Mouse (Mus musculus): Measurements from ENCODE around the gene Ccr9.
"Not testable (repeated sequence)": the region's sequence is repeated elsewhere in the genome, so short reads cannot be mapped to it uniquely, and the experiment has no call there.

Gene Ccr9

DNA sequence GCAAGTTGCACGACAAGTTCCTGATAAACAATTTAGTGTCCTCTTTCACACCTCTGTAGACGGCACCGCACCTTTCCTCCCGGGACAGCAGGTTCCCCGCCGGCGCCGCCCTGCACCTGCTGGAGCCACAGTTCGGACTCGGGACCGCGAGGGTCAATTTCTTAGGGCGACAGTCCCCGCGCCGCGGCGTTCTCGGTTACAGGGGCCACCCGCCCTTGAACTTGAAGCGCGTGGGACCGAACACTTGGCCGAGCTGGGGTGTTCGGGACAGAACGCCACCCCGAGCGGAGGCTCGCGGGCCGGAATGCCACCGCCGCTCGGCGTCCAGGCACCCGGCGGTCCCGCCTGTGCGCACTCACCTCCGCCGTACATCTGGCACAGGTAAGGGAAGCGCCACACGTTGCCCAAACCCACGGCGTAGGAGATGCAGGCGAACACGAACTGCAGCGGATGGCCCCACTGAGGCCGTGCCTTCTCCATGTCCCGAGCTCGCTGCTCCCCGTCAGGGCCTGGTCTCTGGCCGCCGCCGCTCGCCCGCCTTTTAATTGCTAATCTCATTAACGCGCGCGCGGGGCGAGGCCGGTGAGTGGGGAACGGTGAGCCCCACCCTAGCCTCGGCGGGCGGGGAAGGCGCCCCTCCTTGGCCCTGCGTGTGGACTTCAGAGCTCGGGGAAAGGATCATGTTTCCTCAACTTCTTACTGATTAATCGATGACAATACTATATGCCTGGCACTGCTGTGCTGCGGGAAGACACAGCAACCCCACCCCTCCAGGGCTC lies at the start of gene Ccr9, which contains the start of gene Slc6a20a:
Ccr9 (plus strand) TSS at position 113 of the 779 bp plus-strand sequence.
Slc6a20a (minus strand) TSS at position 559 of the 779 bp plus-strand sequence.
- peak in 1 of 2 experiments; percentile 12 for DNase-seq (ENCODE audit: low spot score in 2 of 2)

- DNase-seq (ENCODE audit: low spot score in 2 of 2), result no peak
Observed at GRCm38 (mm10) chr9:123631666-123632065, 46.6 kb upstream of the Ccr9 start.

- DNase-seq (ENCODE audit: low spot score in 2 of 2), result no peak
Observed at GRCm38 (mm10) chr9:123632281-123632680, 46.0 kb upstream of the Ccr9 start, which contains the start of gene Slc6a20b. Slc6a20b (minus strand) TSS chr9:123632565.

GRCm38 (mm10) chr9:123632993-123633392 lies 45.2 kb upstream of the Ccr9 start:
- no peak for DNase-seq (ENCODE audit: low spot score in 2 of 2)

DNA sequence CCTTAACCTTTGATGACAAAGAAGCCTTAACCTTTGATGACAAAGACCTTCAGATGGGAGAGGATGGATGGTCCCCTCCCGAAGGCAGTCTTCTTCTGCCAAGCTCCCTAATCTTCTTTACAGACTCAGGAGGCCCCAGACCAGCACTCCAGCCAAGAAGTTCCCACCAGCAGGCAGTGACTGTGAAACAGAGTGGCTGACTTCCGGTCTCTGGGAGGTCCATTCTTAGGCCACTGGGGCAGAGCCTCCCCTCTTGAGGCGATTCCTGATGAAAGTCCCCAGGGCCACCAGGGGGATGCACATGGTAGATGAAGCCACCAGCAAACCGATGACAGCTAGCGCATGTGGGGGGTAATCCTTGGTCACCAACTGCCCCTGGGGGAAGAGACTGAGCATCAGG lies 41.5 kb upstream of the Ccr9 start:
- no peak for DNase-seq (ENCODE audit: low spot score in 2 of 2)

DNA sequence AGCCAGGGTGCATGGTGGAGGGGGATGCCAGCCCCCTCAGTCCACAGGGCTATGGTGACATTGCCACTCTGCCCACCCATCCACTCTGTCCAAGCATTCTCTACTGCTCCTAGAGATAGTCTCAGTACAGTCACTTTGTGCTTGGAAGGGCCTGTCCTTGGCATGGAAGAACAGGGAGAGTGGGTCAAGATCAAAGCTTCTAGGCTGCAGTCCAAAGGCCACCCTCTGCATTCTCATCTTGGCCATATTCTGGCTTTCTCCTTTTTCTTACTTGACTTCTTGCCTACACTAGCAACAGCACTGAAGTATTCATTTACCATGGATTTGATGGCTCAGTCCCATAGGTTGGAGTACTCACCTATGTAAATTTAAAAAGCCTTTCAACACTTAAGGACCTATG lies 40.0 kb upstream of the Ccr9 start:
- no peak for DNase-seq (ENCODE audit: low spot score in 2 of 2)

- peak; percentile 11 to 12 for DNase-seq (ENCODE audit: low spot score in 2 of 2)
Observed at GRCm38 (mm10) chr9:123638668-123639089, 39.6 kb upstream of the Ccr9 start.

- no peak for DNase-seq (ENCODE audit: low spot score in 2 of 2)
Observed at GRCm38 (mm10) chr9:123640106-123640505, 38.1 kb upstream of the Ccr9 start.

GRCm38 (mm10) chr9:123649785-123650511 lies 28.3 kb upstream of the Ccr9 start:
- no peak for DNase-seq (ENCODE audit: low spot score in 2 of 2)

- peak; percentile 7 to 9 for DNase-seq (ENCODE audit: low spot score in 2 of 2)
Observed at GRCm38 (mm10) chr9:123651369-123651768, 26.9 kb upstream of the Ccr9 start.

DNA sequence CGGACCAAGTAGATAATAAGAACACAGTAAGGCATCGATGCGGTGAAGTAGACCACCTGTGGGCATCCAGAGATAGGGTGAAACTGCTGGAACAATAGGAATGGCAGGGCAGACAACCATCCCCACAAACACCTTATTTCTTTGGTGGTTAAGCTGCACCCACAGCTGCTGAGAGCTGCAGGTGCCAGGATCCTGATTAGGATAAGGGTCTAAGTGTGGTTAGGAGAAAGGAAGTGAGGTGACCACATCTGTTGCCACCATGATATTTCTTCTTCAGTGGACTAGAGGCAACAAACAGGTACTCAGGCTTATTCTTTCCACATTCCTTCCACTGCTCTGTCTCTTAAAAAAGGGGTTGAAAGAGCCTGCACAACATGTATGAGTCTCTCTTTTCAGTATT lies 20.8 kb upstream of the Ccr9 start:
- DNase-seq (ENCODE audit: low spot score in 2 of 2), result no peak

DNA sequence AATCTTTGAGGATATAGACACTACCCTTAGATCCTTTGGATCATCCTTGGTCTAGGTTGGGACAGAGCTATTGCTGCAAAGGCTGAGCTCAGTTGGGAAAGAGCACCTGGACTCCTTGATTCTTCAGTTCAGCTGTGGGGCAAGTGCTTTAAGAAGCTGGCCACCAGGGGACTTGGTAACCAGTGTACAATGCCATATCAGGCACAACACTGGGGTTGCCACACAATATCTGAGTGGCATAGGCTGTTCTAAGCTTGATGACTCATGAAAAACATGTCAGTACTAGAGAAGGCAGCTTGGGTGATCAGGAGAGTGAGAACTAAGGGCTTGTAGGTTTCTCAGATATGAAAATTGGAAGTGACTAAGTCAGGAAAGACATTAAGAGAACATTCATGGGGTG lies 19.3 kb upstream of the Ccr9 start:
- DNase-seq (ENCODE audit: low spot score in 2 of 2), result peak in 1 of 2 experiments; percentile 19

DNA sequence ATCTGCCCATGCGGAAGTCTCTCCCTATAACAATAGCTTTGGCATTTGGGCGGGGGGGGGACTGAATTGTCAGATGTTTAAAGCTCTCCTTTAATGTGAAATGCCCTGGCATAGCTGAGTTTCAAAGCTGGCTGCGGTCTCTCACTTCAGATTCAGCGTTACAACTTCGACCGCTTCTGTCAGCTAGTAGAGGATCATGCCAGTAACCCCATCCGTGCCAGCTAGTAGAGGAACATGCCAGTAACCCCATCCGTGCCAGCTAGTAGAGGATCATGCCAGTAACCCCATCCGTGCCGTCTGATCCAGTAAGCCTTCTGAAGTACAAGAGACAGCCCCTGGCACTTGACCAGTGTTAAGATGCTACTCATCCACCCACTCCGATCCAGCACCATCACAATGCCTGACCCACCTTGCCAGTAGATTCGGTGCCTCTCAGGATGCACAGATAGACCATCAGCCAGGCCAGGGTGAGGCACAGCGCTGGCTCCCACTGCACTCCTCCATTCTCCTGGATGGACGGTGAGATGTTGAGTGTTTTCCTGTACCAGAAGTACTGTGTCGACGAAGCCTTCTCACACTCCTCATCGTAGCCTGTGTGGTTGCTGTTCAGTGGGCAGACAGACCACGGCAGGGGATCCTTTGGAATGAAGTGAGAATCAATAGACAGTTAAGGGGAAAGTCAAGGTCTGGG lies 18.1 kb upstream of the Ccr9 start:
- not testable (repeated sequence) for DNase-seq (ENCODE audit: low spot score in 2 of 2)

GRCm38 (mm10) chr9:123665645-123666044 lies 12.6 kb upstream of the Ccr9 start:
- peak in 1 of 2 experiments; percentile 25 for DNase-seq (ENCODE audit: low spot score in 2 of 2)

GRCm38 (mm10) chr9:123679198-123679597 lies 959 bp downstream of the Ccr9 start:
- no peak for DNase-seq (ENCODE audit: low spot score in 2 of 2)

GRCm38 (mm10) chr9:123683704-123684103 lies 5.5 kb downstream of the Ccr9 start:
- DNase-seq (ENCODE audit: low spot score in 2 of 2), result no peak

DNA sequence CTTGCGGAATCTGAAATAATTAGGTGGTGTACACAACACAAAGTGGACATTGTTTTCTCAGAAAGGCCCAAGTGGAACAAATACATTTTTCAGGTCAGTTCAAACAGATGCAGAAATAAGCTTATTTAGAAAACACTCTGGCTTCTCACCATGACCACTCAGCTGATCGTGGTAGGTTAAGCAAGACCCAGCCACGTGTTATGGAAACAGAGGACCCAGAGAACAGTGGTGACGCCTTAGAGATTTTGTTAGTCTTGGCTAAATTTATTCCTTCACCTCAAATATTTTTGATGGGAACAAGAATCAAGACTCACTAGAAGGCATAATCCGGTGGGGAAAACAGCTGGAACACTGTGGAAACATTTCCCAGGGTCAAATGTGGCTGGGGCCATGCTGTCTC lies 8.0 kb downstream of the Ccr9 start:
- no peak for DNase-seq (ENCODE audit: low spot score in 2 of 2)

GRCm38 (mm10) chr9:123688227-123688626 lies 10.0 kb downstream of the Ccr9 start:
- no peak for DNase-seq (ENCODE audit: low spot score in 2 of 2)

- DNase-seq (ENCODE audit: low spot score in 2 of 2), result no peak
Observed at GRCm38 (mm10) chr9:123695634-123696302, 17.5 kb downstream of the Ccr9 start.

DNA sequence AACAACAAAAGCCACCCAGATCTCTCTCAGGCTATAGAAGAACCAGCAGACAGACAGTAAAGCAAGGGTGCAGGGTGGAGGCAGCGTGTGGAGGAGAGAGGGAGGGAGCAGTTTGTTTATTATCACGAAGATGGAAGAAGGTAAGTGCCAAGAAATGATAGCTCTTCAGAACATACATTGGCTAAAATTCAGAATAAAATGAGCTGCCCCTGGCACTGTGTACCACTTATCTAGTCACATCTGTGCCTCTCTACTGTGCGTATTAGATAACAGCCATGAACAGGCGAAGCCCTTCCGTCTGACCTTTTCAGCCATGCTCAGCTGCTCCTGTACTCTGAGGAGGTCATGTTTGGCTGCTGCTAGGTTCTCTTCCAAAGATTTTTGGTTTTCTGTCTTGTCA lies 23.6 kb downstream of the Ccr9 start:
- DNase-seq (ENCODE audit: low spot score in 2 of 2), result no peak

DNA sequence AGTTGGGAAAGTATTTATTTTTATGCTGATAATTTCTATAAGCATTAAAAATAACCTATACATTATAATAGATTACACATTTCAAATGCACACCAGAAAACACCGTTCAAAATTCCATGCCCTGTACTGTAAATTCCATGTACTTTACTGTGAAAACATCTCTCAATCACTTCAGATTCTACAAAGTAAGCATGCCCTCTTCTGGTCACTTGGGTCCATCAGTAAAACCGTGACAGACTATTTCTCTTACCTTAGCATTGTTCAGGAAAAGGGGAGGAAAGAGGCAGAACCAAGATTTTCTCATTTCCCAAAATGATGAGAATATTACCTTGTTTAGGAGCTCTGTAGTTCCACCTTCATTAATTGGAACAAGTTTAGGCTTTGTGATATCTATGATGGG lies 31.0 kb downstream of the Ccr9 start:
- DNase-seq (ENCODE audit: low spot score in 2 of 2), result no peak

DNA sequence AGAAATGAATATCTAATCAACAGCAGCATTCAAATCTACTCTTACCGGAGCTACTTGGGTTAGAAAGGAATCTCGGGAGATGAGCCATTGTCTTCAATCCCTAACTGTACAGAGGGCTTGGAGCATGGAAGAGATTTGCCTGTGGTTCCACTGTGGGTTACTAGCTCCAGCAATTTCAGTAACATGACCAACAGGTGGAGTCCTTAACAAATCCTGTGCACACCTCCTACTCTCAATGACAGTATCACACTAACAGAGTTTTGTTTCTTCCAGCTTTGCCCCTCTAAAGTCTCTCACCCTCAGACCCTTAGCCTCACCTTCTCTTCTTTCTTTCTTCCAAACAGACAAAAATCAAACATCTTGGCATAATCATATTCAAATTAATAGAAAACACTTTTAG lies 34.9 kb downstream of the Ccr9 start:
- no peak for DNase-seq (ENCODE audit: low spot score in 2 of 2)

Measured in urinary bladder, postnatal 36 days (tissue).